Mouse (Mus musculus) neural tube, embryonic 13.5 days (tissue): ENCODE data around the gene Gm21748. TPM values are rescaled to one million over a fixed set of nuclear protein-coding genes. Genes with fewer than 3 reads are reported as not detected.
"Not testable (repeated sequence)": the region's sequence is repeated elsewhere in the genome, so short reads cannot be mapped to it uniquely, and the experiment has no call there.

Source experiments
- ATAC-seq: fragments of 200-750 bp; cut with Nextera tagmentation; 2 replicates; pipeline ENCODE4 v1.8.0; 2017; ENCODE audit warnings: low read depth, mild to moderate bottlenecking, moderate TSS enrichment, moderate library complexity
- H3K27ac ChIP-seq: fragments of 300-500 bp; sonication (generic); replicated peaks from 2 replicates; pipeline ENCODE4 v1.5.1; 2015; ENCODE audit warnings: moderate library complexity, mild to moderate bottlenecking, inconsistent platforms
- H3K27me3 ChIP-seq: fragments of 300-500 bp; sonication (generic); 2 replicates; pipeline ENCODE4 v1.6.1; 2015; ENCODE audit warnings: mild to moderate bottlenecking, inconsistent platforms
- H3K36me3 ChIP-seq: fragments of 300-500 bp; sonication (generic); 2 replicates; pipeline ENCODE4 v1.6.1; 2015; ENCODE audit warnings: mild to moderate bottlenecking, inconsistent platforms
- H3K4me1 ChIP-seq: fragments of 300-500 bp; sonication (generic); replicated peaks from 2 replicates; pipeline ENCODE4 v1.6.1; 2015; ENCODE audit warnings: inconsistent platforms
- H3K4me2 ChIP-seq: fragments of 300-500 bp; sonication (generic); 2 replicates; pipeline ENCODE4 v1.6.1; 2015; ENCODE audit warnings: inconsistent platforms, mild to moderate bottlenecking, moderate library complexity
- H3K4me3 ChIP-seq: fragments of 300-500 bp; sonication (generic); 2 replicates; pipeline ENCODE4 v1.5.1; 2015; ENCODE audit warnings: mild to moderate bottlenecking, inconsistent platforms
- H3K9ac ChIP-seq: fragments of 300-500 bp; sonication (generic); 2 replicates; pipeline ENCODE4 v1.6.1; 2015; ENCODE audit warnings: moderate library complexity, mild to moderate bottlenecking, inconsistent platforms
- H3K9me3 ChIP-seq: fragments of 300-500 bp; sonication (generic); 2 replicates; pipeline ENCODE4 v1.6.1; 2016; ENCODE audit warnings: inconsistent platforms
- WGBS: fragments of 180-500 bp; shearing (Covaris S2); methylation state at CpG from one replicate; pipeline ENCODE4 v1.1.7; 2015; 5-methylcytosine and 5-hydroxymethylcytosine counted together
- polyA plus RNA-seq: library from polyadenylated mRNA; unstranded; fragments of >200 nt; fragmentation: Nextera tagmentation; extraction: Ambion mirVana; gene quantifications from 2 replicates; pipeline ENCODE4 v1.2.1, GENCODE M21; 2015

Gene Gm21748
- not detected in 2 replicates for polyA plus RNA-seq

GRCm38 (mm10) chrY:90839077-90839476 is at the start of gene Gm21748:
Gene Gm21748 (minus strand): TSS chrY:90839177.
- H3K27ac ChIP-seq, H3K4me3 ChIP-seq, H3K36me3 ChIP-seq, H3K4me2 ChIP-seq, H3K9me3 ChIP-seq, H3K9ac ChIP-seq, H3K27me3 ChIP-seq, ATAC-seq, H3K4me1 ChIP-seq: not testable (repeated sequence)
- WGBS, result no CpG with 5 or more reads among the region's 8 CpGs

Other genes starting within 250 kb of the Gm21748 start
- gene Gm21860, start 84.4 kb downstream of the Gm21748 start, polyA plus RNA-seq, result not detected in 2 replicates
- not detected in 2 replicates for gene Gm47283, start 54.4 kb downstream of the Gm21748 start, polyA plus RNA-seq